Mouse (Mus musculus): ENCODE data around the gene Chrdl2.

GRCm38 (mm10) chr7:100034815-100035463 is 29.0 kb downstream of the Chrdl2 start:
- no peak for TF ChIP-seq POLR2A (IDR thresholded peaks at IDR 0.05; ENCODE audit: low read depth, low read length)
- no peak for TF ChIP-seq CTCF (IDR thresholded peaks at IDR 0.05; ENCODE audit: extremely low read depth, insufficient read depth, insufficient read length, insufficient replicate concordance)

All from spleen, adult 2 months (tissue).